Mouse (Mus musculus) erythroid progenitor cell, adult 5-6 weeks (primary cell): ENCODE measurements around the gene Pnpla2. TPM values are rescaled to one million over a fixed set of nuclear protein-coding genes. Genes with fewer than 3 reads are reported as not detected.

Experiments used
- ATAC-seq: replicated peaks from 2 replicates; pipeline ENCODE4 v1.8.0; 2016; ENCODE audit warnings: moderate number of reproducible peaks, mild to moderate bottlenecking, moderate TSS enrichment, inconsistent platforms; ENCODE audit not compliant: poor library complexity, low FRiP score, severe bottlenecking
- total RNA-seq, 2 experiments: library from RNA; stranded (forward) in 1 of 2; stranded (reverse) in 1 of 2; fragments of 150-400 nt in 1 of 2; fragments of 186-747, 209-891 nt in 1 of 2; gene quantifications; 2 replicates each; pipeline versions ENCODE4 v1.2.3 to v1.2.4; 2015 to 2017; ENCODE audit warnings: low replicate concordance in 2 of 2

Gene Pnpla2
- total RNA-seq, 2 experiments from 2014 or later, result 4.2 to 14.7 TPM

- no peak for ATAC-seq
Measured at GRCm38 (mm10) chr7:141477578-141478269, 22.7 kb downstream of the Pnpla2 start.

GRCm38 (mm10) chr7:141478270-141478748 is 23.3 kb downstream of the Pnpla2 start:
- no peak for ATAC-seq

GRCm38 (mm10) chr7:141480842-141481497 is 26.0 kb downstream of the Pnpla2 start:
- ATAC-seq, result peak; percentile 79

GRCm38 (mm10) chr7:141481498-141482401 is 26.8 kb downstream of the Pnpla2 start:
- ATAC-seq, result peak; percentile 43; the same call in 1 of the 2 replicates

- no peak for ATAC-seq
Measured at GRCm38 (mm10) chr7:141482531-141483024, 27.6 kb downstream of the Pnpla2 start.

- no peak for ATAC-seq
Measured at GRCm38 (mm10) chr7:141483114-141483653, 28.2 kb downstream of the Pnpla2 start.

GRCm38 (mm10) chr7:141484186-141485120 is 29.5 kb downstream of the Pnpla2 start:
- no peak for ATAC-seq

- no peak for ATAC-seq
Measured at GRCm38 (mm10) chr7:141485186-141485585, 30.2 kb downstream of the Pnpla2 start.

GRCm38 (mm10) chr7:141485606-141486005 is 30.6 kb downstream of the Pnpla2 start:
- ATAC-seq, result no peak

GRCm38 (mm10) chr7:141486239-141486638 is 31.2 kb downstream of the Pnpla2 start:
- no peak for ATAC-seq

- ATAC-seq, result no peak
Measured at GRCm38 (mm10) chr7:141487141-141487540, 32.1 kb downstream of the Pnpla2 start.

GRCm38 (mm10) chr7:141491151-141491550 is 36.2 kb downstream of the Pnpla2 start:
- peak; percentile 76 for ATAC-seq

- no peak for ATAC-seq
Measured at GRCm38 (mm10) chr7:141492738-141493137, 37.7 kb downstream of the Pnpla2 start.

GRCm38 (mm10) chr7:141493729-141494128 is 38.7 kb downstream of the Pnpla2 start:
- no peak for ATAC-seq

GRCm38 (mm10) chr7:141495379-141495778 is 40.4 kb downstream of the Pnpla2 start:
- no peak for ATAC-seq

- no peak for ATAC-seq
Measured at GRCm38 (mm10) chr7:141495940-141496339, 40.9 kb downstream of the Pnpla2 start.

- ATAC-seq, result no peak
Measured at GRCm38 (mm10) chr7:141497600-141497999, 42.6 kb downstream of the Pnpla2 start.

- peak; percentile 68 for ATAC-seq
Measured at GRCm38 (mm10) chr7:141501820-141502555, 47.0 kb downstream of the Pnpla2 start.
